Mouse (Mus musculus): Measurements from ENCODE around the gene Mcf2l.
A peak's percentile ranks its signal among the peaks of the same experiment; 100 is the strongest.

Gene Mcf2l

GRCm38 (mm10) chr8:12951051-12951630 is 77.5 kb downstream of the Mcf2l start:
- DNase-seq: no peak

DNA sequence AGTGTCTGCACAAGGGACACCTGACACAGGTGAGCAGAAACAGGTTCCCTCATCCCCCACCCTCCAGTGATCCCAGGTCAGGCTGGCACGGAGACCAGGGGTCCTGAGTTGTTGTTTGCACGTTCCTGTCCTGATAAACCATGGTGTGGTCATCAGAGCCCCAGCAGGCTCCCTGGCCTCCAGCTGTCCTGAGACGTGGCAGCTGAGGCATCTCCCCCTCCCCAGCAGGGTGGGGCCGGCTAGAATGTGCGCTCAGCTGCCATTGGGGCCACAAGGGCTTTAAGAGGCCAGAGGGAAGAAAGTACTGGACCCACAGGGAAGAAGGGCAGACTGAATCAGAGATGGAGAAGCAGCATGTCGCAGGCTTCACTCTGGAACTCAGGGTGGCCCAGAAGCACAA is 79.1 kb downstream of the Mcf2l start:
- no peak for DNase-seq

DNA sequence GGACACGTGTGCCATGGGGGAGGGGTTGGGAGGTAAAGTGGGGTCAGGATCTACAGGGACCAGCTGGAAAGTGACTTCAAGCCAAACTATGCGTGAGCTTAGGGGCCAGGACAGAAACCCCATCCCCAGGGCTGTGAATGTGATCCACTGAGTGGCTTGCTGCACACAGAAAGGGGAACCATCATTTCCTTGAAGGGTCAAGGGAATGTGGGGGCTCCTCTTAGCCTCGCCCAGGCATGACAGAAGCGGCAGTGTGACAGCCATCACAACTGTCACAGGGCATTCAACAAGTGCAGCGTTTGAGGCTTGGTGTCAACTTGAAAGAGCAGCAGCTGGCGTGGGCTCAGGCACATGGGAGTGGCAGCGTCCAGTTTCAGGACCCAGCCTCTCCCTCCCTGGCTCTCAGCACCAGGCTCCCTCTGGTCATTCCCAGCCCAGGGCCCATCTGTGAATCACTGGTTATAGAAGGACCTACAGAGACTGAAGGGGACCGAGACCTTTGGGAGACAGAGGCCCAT is 81.8 kb downstream of the Mcf2l start:
- no peak for DNase-seq

DNA sequence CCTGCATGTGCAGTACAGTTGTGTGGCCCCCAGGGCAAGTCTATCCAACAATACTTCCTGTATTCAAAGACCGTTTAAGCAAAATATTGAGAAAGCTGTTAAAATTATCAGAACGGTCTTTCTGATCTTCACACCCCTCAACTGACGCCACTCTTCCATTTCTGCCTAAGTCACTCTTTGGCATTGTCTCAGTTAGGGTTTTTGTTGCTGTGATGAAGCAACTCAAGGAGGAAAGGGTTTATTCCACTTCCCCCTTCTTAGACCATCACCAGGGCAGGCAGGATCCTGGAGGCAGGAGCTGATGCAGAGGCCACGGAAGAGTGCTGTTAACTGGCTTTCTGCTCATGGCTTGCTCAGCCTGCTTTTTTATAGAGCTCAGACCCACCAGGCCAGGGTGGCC is 82.3 kb downstream of the Mcf2l start:
- no peak for DNase-seq

DNA sequence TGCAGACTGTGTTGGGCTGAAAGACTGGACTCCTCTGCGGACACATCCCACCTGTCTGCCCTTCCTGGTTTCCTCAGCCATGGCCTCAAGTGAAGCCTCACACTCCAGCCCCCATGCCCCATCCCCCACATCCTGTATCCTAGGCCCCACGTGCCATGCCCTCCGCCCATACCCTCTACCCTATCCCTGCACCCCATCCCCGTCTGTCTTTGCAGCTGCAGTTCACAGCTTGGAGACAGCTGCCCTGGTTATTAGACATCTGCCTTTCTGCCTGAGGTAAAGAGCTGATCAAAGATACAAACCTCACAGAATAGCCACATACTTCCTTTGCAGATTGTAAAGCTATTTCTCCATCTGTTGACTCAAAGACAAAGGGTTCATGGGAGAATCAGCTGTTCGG is 83.3 kb downstream of the Mcf2l start:
- DNase-seq: no peak

DNA sequence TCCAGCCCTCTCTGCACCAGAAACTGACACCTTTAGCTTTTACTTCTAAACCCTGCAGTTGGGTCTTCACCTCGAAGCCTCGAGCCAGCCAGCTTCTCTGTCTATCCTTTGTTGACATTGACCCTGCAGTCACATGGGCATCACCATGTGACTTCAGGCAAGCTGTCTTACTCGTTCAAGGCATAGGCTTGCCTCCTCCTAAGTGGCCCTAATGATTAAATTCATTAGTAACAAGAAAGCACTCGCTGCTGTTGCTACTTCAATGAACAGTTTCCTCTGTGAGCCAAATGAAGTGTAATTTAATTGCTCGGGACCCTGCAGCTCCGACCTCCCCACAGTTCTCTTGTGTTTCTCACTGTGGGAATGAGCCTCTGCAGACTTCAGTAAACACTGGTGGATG is 83.8 kb downstream of the Mcf2l start:
- no peak for DNase-seq

DNA sequence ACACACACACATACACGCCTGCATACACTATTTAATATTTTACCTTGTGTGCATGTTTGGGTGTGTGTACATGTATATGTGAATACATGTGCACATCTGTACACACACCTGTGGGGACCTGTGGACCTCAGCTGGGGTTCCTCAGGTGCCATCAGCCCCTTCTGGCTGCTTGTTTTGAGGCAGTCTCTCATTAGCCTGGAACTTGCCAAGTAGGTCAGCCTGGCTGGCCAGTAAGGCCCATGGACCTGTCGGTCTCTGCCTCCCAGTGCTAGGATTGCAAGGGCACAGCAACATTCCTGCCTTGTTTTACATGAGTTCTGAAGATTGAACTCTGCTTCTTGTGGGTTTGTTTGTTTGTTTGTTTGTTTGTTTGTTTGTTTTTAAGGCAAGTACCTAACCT is 87.0 kb downstream of the Mcf2l start:
- no peak for DNase-seq

GRCm38 (mm10) chr8:12961211-12961610 is 87.6 kb downstream of the Mcf2l start:
- DNase-seq: no peak

DNA sequence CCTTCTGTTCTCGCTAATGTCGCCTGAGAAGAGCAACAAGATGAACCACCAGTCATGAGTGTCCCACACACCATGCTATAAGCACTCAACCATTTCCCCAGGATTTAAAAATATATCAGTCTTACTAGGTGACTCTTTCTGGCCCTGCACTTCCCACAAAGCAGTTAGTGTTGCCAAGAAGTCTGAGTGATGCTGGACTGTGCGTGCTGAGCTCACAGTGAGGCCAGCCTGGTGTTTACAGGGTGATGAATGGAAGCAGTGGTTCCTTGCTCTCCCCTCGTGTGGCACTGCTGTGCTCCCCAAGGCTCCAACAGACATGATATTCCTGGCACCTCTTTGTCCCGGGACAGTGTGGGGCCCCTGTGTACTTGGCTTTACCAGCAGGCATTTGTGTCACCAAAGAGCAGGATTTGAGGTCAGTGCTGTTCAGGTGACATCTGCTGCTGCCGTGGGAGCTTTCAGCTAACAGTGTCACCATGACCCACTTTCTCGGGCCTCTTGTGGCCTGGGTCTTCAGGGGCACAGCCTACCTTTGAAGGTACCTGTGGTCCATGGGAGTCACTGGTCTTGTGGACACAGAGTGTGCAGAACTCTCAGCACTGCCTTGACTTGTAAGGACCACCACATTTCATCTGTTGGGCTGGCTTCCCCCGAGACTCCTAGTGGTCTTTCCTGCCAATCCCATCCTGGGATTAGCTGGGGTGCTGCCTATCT is 88.4 kb downstream of the Mcf2l start:
- DNase-seq: no peak

DNA sequence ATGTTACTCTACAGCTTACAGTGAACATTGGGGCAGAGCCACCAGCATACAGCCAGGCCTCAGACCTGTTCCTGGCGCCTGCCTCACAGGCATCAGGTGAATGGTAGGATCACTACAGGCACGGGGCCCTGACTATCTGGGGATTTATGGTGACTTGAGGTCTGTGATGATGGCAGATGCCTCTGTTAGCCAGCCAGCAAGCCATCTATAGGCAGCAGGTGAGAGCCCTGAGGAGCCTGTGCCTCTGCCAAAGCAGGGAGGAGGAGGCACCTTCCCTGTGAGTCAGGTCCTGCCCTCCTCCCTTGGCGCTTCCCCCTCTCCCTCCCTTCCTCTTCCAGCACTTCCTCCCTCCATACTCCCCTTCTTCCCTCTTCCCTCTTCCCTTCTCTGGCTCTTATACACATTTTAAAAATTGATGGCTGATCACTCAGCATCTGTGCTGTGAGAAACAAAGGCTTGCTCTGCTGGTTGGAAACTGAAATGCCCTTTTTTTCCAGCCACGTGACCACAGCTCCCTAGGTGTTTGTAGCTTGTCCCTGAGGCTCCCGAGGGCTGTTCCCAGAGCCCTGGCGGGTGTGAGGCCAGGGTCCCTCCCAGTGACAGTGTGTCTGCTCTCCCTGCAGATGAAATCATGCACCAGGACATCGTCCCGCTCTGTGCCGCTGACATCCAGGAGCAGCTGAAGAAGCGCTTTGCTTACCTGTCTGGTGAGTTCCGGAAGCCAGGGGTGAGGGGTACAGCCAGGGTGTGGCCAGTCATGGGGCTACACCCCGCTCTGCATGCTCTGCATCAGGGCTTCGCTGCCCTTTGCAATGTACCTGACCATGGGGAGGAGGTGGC is 89.2 kb downstream of the Mcf2l start:
- DNase-seq: no peak

DNA sequence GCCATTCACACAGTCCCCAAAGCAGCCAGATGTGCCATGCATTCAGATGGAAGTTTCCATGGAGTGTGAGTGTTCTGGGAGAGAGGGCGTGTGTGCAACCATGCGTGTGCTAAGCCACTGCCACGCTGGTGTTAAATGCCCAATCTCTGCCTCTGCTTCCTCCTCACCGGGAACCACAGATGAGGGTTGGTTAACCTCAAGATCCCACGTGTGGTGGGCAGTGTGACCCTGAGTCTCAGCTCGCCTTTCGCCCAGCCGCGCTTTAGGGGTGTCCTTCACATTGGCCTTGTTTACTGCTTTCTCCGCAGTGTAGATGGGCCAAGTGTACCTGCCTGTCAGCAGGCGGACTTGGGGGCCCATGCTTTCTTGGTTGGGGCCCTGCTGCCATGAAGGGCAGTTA is 102.7 kb downstream of the Mcf2l start:
- no peak for DNase-seq

DNA sequence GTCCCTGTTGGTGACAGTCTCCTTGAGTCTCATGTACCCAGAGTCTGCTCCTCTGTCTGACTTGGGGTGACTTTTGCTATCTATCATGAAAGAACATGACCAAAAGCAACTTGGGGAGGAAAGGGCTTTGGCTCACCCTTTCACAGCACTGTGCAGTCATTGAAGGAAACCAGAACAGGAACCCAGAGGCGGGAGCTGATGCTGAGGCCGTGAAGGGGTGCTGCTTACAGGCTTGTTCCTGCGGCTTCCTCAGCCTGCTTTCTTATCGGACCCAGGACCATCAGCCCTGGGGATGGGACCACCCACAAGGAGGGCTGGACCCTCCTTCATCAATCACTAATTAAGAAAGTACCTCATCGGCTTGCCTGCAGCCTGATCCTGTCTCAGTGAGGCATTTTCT is 103.1 kb downstream of the Mcf2l start:
- DNase-seq: no peak

GRCm38 (mm10) chr8:12977325-12977724 is 103.7 kb downstream of the Mcf2l start:
- DNase-seq: no peak

- no peak for DNase-seq
These were observed 104.7 kb downstream of the Mcf2l start for GRCm38 (mm10) chr8:12978308-12978707.

DNA sequence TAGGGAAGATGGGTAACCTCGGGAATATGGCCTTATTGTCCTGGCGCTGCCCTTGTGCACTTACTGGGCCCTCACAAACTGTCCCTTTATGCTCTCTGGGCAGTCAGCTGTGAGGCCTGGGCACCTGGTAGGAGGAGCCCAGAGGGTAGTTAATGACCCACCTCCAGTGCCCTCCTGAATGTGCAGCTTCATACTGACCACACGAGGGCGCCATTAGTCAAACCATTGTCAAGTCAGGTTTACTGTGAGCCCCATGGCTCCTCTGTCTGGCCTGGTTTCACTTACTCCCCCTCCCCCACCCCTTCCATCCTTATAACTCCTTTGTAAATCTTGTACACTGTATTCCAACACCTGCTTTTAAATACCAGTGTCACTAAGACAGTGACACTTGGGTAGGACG is 105.1 kb downstream of the Mcf2l start:
- peak; percentile 54 to 72 for DNase-seq

DNA sequence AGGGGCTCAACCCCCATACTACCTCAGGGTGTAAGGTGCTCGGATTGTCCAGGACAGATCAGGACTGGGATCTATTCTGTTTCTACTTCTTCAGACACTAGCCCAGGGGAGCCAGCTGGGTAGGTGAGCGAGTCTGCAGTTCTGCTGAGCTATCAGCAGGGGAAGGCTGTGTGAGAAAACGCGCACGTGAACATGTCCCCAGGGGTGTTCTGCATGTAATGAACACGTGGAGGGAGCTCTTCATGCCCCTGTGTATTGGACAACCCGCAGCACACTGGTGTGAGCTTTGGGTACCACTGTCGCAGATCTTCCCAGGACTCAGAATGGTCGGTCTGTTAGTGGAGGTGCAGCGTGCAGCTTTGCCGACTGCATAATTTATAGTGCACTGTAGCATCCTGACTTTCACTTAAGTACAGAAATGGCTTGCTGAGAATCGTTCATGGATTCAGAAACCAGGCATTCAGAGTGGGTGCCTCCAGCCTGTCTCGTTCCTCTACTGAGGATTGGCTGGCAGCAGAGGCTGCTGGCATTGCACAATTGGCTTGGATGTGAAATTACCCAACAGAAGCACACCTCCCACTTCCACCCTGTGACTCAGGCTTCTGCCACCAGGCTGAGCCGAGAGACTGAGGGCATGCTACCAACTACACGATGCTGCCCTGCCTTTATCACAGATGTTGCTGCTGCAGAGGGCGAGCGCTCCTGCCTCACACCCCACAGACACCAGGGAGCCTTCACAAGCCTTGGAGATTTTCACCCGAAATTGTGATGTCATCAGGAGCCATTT is 110.3 kb downstream of the Mcf2l start:
- DNase-seq: peak; percentile 62 to 68

GRCm38 (mm10) chr8:12984601-12985243 is 111.1 kb downstream of the Mcf2l start:
- no peak for DNase-seq

DNA sequence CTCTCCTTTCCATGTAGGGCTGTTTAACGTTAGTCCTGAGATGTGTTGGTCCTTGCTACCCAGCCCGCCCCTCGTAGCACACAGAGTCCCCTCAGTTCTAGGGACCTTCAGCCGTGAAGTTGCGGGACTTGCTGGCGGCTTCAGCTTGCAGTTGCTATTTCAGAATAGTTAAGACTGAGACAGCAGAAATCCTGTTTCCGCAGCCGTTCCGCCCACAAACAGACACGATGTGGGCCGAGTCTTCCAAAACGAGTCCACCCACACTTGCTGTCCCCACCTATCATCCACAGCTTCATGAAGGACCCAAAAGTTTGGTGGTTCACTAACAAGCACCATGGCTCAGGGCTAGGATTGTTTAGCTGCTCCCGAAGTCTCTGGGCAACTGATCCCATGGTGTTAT is 111.7 kb downstream of the Mcf2l start:
- no peak for DNase-seq

DNA sequence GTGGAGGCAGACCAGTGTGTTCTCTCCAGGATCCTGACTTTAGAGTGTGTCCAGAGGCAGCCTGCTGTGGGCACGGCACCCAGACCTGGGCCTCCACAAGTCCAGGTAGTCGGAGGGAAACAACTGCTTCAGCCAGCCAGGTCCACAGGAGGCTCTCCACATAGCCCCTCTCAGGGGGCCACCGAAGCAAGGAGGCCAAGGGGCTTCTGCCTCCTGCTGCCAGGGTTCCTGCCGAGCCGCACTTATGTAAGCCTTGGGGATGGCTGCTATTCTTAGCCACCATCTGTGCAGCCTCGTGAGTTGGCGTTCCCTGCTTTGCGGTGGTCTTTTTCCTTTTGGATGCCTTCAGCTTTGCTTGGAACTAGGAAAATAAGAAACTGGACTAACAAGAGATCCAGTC is 114.0 kb downstream of the Mcf2l start:
- no peak for DNase-seq

DNA sequence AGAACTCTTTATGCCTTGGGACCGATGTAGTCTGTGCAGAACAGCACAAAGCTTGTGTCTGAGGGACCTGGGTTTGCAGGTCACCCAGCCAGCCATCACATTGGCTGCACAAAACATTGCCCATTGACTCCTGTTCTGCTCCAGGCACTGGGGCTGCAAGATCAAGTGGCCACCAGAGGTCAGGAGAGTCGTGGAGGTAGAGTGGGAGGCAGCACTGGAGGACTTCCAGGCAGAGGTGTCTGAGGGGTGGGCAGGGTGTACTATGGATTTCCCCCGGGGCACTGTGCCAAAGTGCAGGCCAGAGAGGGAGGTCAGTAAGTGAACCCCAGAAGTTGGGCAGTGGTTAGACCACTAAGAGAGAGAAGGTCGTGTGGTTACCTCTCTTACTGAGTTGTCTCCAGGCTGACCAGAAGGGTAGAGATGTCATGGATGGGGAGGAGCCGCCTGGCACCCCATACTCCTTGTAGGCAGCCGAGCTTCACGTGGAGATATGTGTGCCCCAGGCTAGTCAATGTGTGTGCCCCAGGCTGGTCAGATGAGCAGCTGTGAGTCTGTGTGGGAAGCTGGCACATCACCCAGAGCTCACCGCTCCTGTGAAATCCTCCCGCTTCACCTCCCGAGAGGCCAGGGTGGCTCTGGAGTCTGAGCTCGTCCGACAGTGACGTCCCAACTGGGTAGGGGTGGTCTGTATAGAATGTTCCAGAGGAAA is 115.3 kb downstream of the Mcf2l start:
- DNase-seq: no peak

GRCm38 (mm10) chr8:12991411-12991810 is 117.8 kb downstream of the Mcf2l start:
- no peak for DNase-seq

GRCm38 (mm10) chr8:12994468-12994867 is 120.9 kb downstream of the Mcf2l start:
- DNase-seq: no peak

Measured in lung, postnatal 4 days (tissue).